Mouse (Mus musculus): ENCODE data around the gene Taf1c.

The Taf1c gene

GRCm38 (mm10) chr8:119604996-119605395, at the start of gene Taf1c:
TSS of gene Taf1c (minus strand) at chr8:119605222.
- peak; percentile 89 for DNase-seq (ENCODE audit: low read depth, low spot score)

GRCm38 (mm10) chr8:119651324-119651723, 46.3 kb upstream of the Taf1c start:
- no peak for DNase-seq (ENCODE audit: low read depth, low spot score)

- no peak for DNase-seq (ENCODE audit: low read depth, low spot score)
Observed at GRCm38 (mm10) chr8:119646846-119647245, 41.8 kb upstream of the Taf1c start.

GRCm38 (mm10) chr8:119646197-119646596, 41.2 kb upstream of the Taf1c start:
- no peak for DNase-seq (ENCODE audit: low read depth, low spot score)

- DNase-seq (ENCODE audit: low read depth, low spot score), result no peak
Observed at GRCm38 (mm10) chr8:119644981-119645597, 40.1 kb upstream of the Taf1c start.

GRCm38 (mm10) chr8:119644429-119644960, 39.5 kb upstream of the Taf1c start:
- DNase-seq (ENCODE audit: low read depth, low spot score), result no peak

GRCm38 (mm10) chr8:119642960-119643359, 37.9 kb upstream of the Taf1c start:
- no peak for DNase-seq (ENCODE audit: low read depth, low spot score)

- DNase-seq (ENCODE audit: low read depth, low spot score), result no peak
Observed at GRCm38 (mm10) chr8:119641058-119641457, 36.0 kb upstream of the Taf1c start.

GRCm38 (mm10) chr8:119639798-119640197, 34.8 kb upstream of the Taf1c start:
- no peak for DNase-seq (ENCODE audit: low read depth, low spot score)

- no peak for DNase-seq (ENCODE audit: low read depth, low spot score)
Observed at GRCm38 (mm10) chr8:119638261-119638660, 33.2 kb upstream of the Taf1c start.

GRCm38 (mm10) chr8:119637381-119637780, 32.4 kb upstream of the Taf1c start:
- no peak for DNase-seq (ENCODE audit: low read depth, low spot score)

- no peak for DNase-seq (ENCODE audit: low read depth, low spot score)
Observed at GRCm38 (mm10) chr8:119636766-119637165, 31.7 kb upstream of the Taf1c start.

GRCm38 (mm10) chr8:119635958-119636357, 30.9 kb upstream of the Taf1c start:
- DNase-seq (ENCODE audit: low read depth, low spot score), result no peak

- DNase-seq (ENCODE audit: low read depth, low spot score), result no peak
Observed at GRCm38 (mm10) chr8:119635378-119635777, 30.4 kb upstream of the Taf1c start, which contains the start of gene Kcng4. TSS of gene Kcng4 (minus strand) at chr8:119635680.

GRCm38 (mm10) chr8:119634616-119635336, 29.8 kb upstream of the Taf1c start:
- DNase-seq (ENCODE audit: low read depth, low spot score), result no peak

GRCm38 (mm10) chr8:119632909-119633308, 27.9 kb upstream of the Taf1c start:
- no peak for DNase-seq (ENCODE audit: low read depth, low spot score)

GRCm38 (mm10) chr8:119632246-119632645, 27.2 kb upstream of the Taf1c start:
- no peak for DNase-seq (ENCODE audit: low read depth, low spot score)

GRCm38 (mm10) chr8:119630841-119631240, 25.8 kb upstream of the Taf1c start:
- DNase-seq (ENCODE audit: low read depth, low spot score), result no peak

GRCm38 (mm10) chr8:119627613-119628359, 22.8 kb upstream of the Taf1c start:
- no peak for DNase-seq (ENCODE audit: low read depth, low spot score)

GRCm38 (mm10) chr8:119627199-119627598, 22.2 kb upstream of the Taf1c start:
- no peak for DNase-seq (ENCODE audit: low read depth, low spot score)

- DNase-seq (ENCODE audit: low read depth, low spot score), result no peak
Observed at GRCm38 (mm10) chr8:119625788-119626187, 20.8 kb upstream of the Taf1c start.

GRCm38 (mm10) chr8:119624916-119625315, 19.9 kb upstream of the Taf1c start:
- no peak for DNase-seq (ENCODE audit: low read depth, low spot score)

Measured in embryo, embryonic 11.5 days (tissue).